Mouse (Mus musculus): ENCODE results near the gene 1700056E22Rik.

DNA sequence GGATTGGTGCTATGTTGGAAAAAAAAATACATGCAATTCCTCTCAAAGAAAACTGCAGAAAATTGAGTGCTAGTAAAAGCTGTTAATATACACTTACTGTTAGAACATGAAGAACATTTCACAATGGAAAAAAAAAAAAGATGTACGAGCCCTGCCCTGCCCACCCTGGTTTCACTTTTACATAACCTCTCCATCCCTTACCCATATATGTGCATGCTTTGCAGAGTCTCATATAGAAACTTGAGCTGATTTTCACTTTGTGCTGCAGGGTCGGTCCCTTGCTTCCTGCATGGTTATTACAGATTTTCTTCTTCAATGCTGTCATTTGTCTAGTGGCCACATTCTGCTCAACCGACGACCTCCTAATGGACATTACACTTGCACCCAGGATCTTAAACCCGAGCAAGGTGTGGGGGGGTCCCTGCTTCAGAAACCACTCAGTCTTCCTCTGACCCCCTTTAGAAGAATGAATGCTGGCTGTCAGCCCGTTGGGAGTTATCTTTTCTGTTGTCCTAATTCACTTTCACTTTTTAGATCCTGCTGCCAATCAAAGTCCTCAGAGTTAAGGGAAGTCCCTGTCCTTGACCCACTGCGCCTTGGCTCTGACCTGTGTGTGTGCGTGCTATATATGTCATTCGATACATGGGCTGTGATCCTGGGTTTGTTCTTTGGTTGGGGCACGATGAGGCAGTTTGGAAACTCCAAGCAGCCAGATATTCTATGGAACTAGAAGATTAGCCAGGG lies 14.7 kb upstream of the 1700056E22Rik start:
- TF ChIP-seq CTCF (conservative IDR thresholded peaks at IDR 0.05; ENCODE audit: low read length) (no peak), NANOG (IDR thresholded peaks at IDR 0.05; ENCODE audit: borderline replicate concordance, low read length) (no peak), POU5F1 (IDR thresholded peaks at IDR 0.05; ENCODE audit: borderline replicate concordance, low read length) (no peak)

Measured in E14TG2a.4 (cell line).